Mouse (Mus musculus) right cerebral cortex, postnatal 36 days (tissue): ENCODE data around the gene Col6a5.
"Not testable (repeated sequence)": the region's sequence is repeated elsewhere in the genome, so short reads cannot be mapped to it uniquely, and the experiment has no call there.

Experiments
- DNase-seq, 2 experiments: peaks; one replicate each; pipeline ENCODE4 v3.0.0; 2022; ENCODE audit warnings: low spot score in 2 of 2, mixed read lengths in 1 of 2

The Col6a5 gene

DNA sequence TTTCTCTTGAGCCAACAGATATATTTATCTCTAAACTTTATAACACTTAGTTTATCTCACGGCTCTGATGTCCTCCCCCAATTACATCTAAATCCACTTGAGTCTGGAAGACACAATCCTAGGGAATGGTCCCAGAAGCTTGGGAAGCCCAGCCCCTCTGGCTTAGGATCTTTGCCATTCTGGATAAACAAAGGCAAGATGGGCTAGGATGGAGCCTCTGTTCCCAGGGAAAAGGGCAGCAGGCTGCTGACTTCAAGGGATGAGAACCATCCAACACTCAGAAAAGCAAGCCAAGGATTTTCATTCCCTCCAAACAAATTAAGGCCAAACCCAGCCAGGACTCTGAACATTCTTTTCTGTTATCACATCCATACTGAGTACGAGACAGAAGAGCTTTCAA is 51.1 kb downstream of the Col6a5 start:
- DNase-seq = no peak

DNA sequence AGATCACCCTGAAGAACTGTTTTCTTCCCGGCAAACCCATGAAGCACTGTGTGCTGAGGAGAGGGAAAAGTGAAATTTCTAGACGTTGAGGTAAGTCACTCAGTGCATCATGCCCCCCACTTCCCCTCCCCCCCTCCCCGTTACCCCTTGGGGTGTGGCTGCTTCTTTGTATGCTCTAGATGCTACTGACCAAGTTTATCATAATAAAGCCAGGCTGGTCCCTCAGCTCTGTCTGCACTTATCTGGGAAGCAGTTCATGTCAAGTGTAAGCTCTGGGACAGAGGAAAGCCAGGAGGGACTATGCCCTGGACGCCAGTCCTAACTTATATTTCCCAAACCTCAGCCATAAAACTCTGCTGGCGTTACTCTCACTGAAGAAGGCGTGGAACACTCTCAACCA is 53.0 kb downstream of the Col6a5 start:
- DNase-seq = no peak

DNA sequence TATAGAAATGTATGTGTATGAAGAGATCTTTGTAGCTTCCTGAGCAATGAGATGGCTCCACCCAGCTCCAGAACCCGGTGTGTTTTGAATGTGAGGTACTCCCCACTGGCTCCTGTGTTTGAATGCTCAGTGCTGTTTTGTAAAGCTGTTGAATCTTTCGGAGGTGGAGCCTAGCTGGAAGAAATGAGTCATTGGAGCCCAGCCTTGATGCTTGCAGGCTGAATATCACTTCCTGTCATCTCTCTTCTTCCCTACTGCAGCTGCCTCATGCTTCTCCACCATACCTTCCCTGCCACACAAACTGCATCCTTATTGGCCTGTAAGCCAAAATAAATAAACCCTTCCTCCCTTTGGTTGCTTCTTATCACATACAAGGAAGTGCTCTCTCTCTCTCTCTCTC is 72.9 kb downstream of the Col6a5 start:
- peak in 1 of 2 experiments; percentile 4 for DNase-seq

DNA sequence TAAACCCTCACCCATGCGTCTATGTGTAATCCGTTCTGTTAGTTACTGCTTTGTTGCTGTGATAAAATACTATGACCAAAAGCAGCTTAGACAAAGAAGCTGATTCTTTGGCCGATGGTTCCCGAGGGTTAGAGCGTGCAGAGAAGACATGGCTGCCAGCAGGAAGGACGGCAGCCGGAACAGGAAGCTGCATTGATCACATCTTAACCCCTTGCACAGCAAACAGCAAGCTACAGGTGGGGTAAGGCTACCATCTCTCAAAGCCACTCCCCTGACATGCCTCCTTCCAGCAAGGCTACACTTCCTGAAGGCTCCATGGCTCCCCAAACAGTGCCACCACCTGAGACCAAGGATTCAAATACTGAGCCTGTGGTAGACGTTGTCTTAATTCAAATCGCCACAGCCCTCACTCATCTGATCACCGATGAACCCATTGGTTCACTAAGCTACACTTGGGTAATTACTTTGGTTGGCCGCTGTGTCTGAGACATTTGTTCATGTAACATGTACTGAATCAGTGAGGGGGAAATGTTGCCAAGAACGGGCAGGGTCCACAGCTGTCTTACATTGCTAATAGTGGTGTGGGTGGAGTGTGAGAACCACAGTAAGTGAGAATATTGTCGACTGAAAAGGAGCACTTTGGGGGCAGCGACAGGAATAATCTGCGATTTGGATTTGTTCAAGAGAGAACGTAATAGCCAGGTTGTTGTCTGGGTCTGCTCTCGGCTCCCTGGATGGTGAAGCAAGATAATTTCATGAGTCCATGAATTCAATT is 75.6 kb downstream of the Col6a5 start:
- no peak for DNase-seq

DNA sequence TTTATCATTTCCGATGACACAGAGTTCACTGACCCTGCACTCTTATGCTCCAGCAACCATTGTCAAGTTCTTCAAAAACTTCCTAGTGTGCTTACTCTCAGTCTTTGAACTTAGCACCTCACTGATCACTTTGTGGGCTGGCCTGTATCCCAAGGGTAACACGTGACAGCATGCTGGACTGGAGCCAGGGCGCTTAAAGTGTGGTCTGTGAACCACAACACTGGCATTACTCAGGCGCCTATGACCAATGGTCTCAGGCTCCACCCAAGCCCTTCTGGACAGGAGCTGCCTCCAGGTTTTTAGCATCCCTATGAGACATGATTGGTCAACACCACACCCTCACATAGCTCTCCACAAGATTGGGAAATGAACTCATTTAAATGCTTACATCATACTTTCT is 79.7 kb downstream of the Col6a5 start:
- no peak for DNase-seq

DNA sequence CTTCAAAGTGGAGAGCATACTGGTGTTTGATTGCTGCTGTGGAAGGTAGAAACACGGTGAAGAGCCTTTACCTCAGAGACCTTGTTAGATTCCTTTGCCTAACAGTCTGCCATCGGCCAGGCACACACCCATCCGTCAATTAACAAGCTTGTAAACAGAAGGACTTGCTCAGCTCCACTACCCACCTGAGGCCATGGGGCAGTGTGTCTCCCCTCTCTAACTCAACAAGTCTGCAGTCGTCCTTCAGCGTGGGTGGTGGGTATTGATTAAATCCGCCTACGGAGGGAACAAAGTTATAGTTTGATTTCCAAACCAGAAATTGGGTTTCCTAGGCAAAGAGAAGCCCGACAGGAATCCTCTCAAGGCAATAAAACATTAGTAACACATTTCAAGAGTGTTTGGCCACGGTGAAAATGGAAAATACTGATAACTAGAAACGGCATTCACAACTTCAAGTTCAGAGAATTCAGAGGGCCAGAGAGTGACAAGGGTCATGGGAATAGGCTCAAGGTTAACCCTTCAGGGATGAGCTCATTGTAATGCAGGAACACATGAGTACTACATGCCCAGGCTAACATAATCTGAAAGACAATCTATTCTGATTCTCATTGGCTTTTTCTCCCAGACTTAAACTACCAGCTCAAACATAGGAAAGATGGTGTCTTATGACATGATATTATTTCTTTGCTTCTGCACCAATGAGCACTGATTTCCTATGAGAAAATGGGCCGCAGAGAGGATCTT is 81.9 kb downstream of the Col6a5 start:
- DNase-seq = no peak

DNA sequence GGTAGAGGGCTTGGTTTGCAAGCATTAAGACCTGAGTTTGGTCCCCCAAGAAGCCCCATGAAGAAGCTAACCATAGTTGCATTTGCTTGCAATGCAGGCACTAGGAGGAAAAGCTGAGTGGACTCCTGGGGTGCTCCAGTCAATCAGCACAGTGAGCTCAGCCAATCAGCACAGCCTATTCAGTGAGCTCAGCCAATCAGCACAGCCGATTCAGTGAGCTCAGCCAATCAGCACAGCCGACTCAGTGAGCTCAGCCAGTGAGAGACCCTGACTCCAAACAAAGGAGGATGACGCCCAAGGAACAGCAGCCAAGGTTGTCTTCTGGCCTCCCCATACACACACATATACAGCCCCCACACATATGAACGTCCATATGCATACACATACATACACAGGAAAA is 84.3 kb downstream of the Col6a5 start:
- DNase-seq = no peak

DNA sequence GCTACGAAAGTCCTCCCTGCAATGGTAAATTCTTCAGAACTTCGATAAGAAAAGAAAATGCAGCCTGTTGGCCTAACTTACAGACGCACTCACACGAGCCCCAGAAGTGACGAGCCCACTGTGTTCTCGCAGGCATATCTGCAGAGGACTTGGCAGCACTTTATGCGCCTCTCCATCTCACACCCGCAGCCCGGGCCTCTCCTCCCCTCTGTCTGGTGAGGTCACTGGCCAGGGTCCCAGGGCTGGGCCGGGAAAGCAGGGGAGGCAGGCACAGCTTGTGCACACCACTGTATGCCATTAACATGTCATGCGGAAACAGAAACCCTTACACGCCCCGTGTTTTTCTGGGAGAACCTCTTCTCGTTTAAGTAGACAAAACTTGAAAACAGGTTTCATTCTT is 88.8 kb downstream of the Col6a5 start:
- no peak for DNase-seq

DNA sequence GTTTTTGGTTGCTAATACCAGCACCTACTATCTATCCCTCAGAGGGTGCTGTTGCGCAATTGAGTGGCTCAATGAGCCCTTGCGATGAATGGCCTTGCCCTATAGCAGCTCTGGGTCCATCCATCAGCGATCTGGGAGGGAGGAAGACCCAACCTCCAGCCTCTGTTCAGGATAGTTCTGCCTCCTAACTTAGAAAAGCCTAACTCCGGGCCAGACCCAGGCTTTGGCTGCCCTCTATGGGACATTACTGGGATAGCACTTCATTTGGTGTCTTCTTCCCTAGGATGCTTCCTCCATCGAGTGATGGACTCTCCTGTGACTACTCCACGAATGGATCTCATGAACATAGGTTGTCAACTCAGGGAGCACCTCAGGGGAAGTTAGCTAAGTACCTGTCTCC is 102.7 kb downstream of the Col6a5 start:
- peak; percentile 32 to 35 for DNase-seq

DNA sequence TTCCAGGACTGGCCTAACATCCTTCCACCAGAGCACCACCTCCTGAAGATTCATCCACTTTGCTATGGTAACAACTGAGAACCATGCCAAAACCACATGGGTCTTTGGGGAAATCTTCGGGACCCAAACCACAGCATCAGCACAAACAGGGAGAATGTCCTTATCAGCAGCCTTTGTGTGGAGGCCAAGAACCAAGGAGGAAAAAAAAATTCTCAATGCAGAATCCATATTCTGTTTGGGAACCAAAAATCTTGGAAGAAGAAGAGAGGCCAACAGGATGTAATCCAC is 107.7 kb downstream of the Col6a5 start:
- DNase-seq = no peak

DNA sequence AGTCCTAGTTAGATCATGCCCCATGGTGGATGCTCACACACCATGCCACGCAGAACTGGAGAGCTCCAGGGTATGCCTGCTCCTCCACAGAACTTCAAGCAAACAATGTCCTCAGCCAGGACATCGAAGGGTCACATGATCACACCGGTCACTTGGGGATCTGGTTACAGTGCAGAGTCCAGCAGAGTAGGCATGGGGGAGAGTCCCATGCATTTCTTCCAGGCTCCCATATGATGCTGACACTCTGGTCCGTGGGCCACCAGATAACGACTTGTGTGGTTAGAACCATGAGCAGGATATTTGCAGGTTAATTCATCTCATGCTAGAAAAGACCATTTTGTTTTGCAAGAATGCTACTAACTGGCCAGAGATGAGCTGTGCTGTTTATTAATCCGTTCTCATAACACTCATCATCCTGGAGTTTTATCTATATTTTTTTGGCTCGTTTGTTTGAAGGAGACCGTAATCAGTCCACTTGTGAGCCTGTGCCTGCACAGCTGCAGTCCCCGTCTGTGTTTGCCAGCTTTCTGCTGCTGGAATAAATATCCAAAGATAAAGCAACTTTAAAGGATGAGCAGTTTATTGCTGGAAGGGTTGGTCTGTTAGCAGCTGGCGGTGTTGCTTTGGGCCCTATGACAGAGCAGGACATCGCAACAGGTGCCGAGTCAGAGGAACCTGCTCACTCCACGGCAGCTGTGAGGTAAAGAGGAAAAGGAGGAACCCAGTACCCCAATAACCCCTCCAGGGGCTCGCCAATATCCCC is 108.2 kb downstream of the Col6a5 start:
- DNase-seq = no peak

DNA sequence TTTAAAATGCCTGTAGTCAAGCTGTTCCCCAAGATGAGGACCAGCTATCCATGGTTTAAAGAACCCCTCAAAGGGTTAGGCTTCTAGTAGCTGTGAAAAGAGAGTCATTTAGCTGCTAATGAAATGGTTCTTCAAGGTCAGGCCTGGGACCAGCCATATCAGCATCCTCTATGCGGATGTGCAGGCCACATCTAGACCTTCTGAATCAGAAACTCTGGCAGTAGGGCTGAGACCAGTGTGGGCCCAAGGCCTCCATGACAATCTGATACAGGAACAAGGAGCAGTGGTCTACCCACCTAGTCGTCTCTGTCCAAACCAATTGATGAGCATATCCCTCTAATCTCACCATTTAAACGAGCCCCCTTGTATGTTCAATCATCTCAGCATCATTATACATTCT is 109.4 kb downstream of the Col6a5 start:
- DNase-seq = no peak

DNA sequence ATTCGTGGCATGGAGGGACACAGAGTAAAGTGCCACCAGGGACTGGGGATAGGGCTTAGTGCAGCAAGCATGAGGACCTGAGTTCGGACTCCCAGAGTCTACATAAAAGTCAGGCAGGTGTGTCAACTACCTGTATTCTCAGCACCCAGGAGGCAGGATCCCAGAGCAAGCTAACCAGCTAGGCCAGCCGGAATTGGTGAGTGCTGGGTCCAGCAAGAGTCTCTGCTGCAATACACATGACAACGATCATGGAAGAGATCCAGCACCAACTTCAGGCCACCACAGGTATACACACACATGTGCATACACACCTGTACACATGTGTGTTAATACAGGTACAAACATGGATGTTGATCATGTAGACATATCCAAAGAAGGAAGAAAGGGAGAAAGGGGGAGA is 112.0 kb downstream of the Col6a5 start:
- DNase-seq = no peak

DNA sequence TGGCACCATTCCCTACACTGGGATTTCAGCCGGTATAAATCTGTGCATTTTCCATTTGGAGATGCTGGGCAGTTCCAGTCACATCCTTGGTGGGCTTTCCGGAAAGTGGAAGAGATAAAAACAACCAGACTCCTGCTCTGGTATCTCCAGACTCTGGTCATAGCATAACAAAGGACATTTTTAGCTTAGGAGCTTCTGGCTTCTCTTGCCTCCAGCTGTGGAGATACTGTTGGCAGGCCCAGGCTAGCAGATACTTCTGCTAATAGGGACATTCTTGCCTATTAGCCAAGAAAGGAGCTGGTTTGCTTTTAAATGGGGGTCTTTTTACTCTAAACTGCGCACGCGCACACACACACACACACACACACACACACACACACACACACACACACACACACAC is 113.2 kb downstream of the Col6a5 start:
- DNase-seq = no peak

DNA sequence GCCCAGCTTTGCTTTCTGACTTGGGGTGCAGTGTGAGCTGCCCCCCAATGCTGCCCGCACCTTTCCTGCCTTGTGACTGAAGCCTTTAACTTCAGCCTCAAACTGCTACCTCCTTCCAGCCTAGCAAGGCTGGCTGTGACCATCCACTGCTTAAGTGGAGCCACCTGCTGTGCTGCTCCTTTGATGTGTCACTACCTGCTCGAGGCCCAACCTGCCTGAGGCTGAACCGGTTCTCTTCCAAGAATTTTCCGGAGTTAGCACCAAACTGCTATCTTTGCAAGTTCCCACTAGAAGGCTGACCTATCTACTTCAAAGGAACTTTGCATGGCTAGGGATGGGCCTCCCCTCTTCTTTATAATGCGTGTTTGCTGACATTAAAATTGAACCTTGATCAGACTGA is 119.1 kb downstream of the Col6a5 start:
- not testable (repeated sequence) for DNase-seq

DNA sequence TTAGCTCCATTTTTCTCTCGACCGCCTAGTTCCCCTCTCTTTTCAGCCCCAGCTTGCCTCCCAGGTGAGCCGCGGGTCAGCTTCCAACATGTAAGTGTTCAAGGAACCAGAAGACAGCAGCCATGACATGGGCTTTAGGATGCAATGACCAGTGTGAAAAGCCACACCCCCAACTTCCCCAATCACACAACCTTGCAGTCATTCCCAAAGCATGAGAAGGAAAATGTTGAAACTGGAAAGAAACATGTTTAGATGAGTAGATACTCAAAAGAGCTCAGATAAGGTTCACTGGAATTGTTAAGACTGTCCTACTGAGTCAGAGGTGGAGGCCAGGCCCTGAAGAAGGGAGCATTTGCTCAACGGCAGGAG is 121.3 kb downstream of the Col6a5 start:
- no peak for DNase-seq

DNA sequence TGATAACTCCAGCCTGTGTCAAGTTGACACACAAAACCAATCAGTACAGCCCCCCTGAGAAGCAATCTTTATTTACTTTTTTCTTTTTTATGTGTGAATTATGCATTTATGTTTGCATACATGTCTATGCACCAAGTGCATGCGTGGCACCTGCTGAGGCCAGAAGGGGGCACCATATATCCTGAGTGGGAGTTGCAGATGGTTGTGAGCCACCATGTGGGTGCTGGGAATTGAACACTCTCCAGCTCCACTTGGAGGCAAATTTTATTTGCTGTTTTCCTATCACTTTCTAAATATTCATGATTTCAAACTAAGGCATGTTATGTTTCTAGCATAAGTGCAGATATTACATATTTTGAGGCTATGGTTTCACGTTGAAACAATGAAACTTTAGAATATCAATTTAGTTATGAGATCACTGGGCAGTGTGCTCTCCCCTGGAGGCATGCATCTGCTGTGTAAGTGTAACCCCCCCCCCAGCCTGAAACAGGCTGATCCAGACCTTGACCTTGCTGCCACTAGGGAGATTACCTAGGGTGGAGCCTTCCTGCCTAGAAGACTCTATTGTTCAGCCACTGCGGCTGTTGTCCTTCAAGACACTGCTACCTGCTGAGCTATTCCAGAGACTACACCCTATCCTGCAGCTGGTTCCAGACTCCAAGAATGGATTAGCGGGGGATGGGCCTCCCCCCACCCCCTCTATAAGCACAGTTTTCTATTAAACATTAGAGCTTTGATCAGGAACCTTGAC is 121.9 kb downstream of the Col6a5 start:
- DNase-seq = no peak

DNA sequence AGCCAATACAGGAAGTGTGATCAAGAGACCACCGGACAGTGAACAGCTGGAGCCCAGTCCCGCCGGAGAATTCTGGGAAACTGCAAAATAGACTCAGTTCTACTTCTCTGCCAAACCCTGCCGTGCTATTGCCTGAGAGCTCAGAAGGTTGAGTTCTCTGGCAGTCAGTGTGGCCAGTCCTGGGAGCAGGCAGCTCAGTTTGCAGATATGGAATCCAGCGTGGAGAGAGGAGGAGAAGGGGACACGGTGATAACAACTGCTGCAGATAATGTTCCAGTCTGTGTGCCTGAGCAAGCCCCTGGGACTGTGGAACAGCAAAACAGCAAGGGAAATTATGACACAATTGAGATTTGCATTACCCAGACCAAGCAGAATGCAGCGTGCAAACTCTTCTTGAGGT is 124.9 kb downstream of the Col6a5 start:
- DNase-seq = no peak

DNA sequence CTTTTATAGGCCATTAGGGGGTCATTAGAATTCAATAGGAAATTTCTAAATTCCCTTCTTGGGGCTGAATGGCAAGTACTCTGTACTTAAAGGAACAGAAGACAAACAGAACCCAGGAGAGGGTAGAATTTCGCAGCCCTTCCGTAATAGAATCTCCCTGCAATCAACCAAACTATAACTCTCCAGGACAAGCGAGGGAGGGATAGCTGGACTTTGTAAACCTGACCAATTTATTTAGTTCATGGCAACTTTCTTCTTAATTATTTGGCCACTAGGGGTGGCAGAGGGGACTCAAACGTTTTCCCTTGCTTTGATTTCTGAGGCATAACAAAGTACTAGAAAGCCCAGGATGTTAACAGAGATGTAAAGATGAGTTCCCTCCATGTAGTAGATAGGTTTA is 125.6 kb downstream of the Col6a5 start:
- DNase-seq = no peak

DNA sequence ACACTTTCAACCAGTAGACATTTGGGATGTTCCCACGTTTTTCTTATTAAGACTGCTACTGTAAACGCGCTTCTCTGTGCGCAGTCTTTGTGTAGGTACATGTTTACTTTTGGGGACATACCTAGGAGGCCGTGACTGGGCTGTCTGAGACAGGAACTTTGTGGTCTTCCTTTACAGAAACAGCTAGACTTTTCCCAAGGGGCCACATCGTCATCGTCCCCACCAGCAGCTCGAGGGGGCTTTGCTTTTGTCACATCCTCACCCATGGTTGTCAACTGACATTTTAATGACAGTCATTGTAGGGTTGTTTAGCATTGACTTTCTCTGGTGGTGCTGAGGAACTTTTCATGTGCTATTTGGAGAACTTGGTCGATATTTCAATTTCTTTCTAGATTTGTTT is 129.2 kb downstream of the Col6a5 start:
- no peak for DNase-seq

DNA sequence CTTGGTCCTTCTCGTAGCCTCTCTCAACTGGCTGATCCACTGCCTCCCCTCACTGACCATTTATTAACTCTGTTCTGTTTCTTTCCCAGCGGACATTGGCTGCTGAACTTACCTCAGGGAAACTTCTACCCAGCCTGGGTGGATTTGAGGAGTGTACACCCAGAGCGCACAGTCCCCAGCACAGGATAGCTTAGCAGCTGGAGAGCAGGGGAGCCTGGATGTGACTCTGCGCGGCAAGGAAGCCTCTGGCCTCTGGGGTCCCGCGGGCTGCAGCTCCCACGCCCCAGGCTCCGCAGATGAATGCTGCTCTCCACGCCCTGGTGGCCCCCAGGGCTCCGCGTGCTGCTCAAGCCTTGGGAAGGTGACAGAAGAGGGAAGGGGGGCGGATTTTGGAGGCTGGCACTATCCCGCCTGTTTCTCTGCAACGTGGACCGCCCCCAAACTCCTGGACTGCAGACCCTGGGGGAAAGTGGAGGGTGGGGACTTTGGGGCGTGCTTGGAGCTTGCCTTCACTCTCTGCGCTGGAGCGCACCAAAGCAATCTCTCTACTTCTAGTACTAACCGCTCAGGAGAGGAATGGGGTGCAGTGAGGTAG is 132.6 kb downstream of the Col6a5 start, which contains the start of gene Col6a6:
Gene Col6a6 (minus strand): TSS at position 370 of the 595 bp plus-strand sequence.
- no peak for DNase-seq
